Mouse (Mus musculus) urinary bladder, adult 18-20 months (tissue): ENCODE measurements at regions not wholly inside any gene's neighbourhood (a gene's known extent, or its start where the extent isn't known, plus 50 kb on each side); places are given as distances from the start of the nearest gene placed in this dataset.
"Not testable (repeated sequence)": the region's sequence is repeated elsewhere in the genome, so short reads cannot be mapped to it uniquely, and the experiment has no call there.

Experiments used
- DNase-seq, 2 experiments: peaks; one replicate each; pipeline ENCODE4 v3.0.0; 2022; ENCODE audit warnings: low spot score in 2 of 2, mixed read lengths in 2 of 2

DNA sequence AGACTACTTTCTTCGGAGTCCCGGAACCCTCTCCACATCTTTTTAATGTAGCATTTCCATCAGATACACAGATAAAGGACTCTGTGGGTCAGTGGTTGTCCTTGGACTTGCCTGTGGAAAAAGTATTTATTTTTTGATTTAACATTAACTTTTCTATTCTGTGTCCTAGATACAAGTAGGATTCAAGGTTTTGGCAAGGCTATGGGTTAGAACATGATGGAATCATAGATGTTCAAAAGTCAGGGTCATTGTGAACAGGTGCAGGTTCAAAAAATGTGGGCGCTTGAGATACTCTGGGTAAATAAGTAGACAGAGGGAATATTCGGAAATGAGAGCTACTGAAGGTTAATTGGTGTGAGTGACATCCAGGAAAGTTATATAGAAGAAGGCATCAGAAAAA is 347.7 kb downstream of the Cypt12 start:
- no peak for DNase-seq

DNA sequence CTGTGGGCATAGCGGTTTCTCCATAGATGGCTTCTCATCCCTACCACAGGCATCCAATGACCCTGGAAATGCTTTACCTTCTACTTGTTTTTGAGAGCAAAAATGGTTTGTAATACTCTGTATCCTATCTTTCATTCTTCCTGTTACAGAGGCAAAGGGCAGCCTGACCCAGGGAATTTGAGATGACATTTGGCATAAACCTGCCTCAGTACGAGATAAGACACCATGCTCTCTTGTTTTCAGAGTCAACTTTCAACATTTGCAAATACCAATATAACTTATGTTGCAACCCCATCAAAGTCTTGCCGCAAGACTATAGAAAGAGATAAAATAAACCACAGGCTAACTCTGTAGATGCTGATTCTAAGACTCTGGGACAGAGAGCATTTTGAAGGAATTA is 350.5 kb downstream of the Cypt12 start:
- DNase-seq = no peak

DNA sequence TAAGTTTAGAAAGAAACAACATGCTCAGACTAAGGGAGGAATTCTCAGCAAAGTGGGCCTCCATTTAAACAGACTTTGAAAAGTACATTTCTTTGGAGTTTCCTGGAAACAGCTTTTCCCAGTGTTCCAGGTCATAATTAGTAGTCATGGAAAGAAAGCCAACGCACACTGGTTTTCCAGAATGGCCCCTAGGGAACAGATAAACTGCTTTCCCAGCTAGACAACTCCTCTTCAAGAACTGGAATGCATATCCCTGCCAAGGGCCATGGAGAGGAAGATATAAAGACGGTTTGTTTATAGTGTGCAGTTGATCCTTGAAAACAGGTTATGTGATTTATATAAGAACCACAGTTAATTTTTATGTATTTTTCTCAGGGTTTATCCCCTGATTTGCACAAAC is 351.3 kb downstream of the Cypt12 start:
- DNase-seq = no peak

DNA sequence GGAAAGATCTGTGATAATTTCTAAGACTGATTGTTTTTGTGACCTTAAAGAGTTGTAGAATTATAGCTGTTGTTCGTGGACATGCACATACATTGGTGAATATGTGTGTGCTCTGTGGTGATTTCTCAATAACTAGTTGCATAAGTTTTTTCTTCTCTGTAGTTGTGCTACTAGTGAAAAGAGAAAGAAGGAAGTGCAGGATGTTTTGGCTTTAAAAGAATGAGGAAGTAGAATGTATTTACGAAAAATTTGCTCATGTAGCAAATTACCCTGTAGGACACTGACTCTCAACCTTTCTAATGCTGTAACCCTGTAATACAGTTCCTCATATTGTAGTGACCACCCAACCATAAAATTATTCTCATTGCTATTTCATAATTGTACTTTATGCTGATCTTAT is 371.2 kb downstream of the Cypt12 start:
- DNase-seq = no peak

DNA sequence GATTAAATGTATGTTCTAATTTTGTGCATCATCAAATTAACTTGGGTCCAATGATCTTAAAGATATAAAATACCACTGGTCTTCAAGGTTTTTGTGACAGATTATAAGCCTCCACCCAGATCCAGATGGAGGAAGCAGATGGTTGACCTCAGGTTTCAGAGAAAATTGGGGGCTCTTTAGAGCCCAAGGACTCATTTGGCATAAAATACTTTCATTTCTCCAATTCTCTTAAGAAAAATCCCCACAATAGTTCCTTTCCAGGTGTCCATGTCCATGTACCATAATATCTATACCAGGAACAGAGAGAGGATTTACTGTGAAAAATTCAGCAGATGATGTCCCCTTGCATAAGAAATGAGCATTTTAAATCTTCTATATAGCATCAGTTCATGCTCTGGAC is 385.0 kb downstream of the Cypt12 start:
- no peak for DNase-seq

DNA sequence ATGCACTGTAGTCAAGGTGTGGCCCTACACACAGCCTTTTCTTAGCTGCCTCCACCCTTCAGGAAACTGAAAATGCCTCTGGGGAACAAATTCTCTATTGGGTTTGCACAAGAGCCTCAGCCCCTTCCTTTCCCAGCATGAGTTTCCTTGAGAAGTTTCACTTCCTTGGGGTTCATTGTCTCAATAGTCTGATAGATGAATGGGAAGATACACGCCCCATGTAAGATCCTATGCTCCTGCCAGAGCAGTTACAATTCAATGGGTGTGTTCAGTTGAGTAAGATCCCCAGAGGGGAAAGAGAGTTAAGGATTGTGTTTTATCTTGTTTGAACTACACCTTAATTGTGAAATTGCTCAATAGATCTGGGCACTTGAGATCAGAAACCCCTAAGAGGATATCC is 391.0 kb downstream of the Cypt12 start:
- no peak for DNase-seq

DNA sequence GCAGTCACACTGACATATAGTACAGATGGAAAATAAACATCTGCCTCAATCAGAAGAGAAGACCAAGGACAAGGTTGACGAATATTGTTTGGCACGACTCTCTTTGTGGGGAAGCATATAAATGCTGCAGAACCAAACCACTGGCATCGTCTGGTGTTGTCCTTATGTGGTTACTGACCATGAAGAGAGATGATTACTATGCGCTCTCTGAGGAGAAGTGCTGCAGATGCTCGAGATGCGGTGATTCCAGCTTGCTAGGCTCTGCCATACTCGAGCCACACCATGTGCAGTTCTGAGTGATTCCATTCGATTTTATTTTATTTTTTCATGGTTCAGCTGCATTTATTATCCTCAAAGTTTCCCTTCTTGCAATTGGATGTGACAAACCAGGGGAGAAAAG is 393.5 kb downstream of the Cypt12 start:
- no peak for DNase-seq

DNA sequence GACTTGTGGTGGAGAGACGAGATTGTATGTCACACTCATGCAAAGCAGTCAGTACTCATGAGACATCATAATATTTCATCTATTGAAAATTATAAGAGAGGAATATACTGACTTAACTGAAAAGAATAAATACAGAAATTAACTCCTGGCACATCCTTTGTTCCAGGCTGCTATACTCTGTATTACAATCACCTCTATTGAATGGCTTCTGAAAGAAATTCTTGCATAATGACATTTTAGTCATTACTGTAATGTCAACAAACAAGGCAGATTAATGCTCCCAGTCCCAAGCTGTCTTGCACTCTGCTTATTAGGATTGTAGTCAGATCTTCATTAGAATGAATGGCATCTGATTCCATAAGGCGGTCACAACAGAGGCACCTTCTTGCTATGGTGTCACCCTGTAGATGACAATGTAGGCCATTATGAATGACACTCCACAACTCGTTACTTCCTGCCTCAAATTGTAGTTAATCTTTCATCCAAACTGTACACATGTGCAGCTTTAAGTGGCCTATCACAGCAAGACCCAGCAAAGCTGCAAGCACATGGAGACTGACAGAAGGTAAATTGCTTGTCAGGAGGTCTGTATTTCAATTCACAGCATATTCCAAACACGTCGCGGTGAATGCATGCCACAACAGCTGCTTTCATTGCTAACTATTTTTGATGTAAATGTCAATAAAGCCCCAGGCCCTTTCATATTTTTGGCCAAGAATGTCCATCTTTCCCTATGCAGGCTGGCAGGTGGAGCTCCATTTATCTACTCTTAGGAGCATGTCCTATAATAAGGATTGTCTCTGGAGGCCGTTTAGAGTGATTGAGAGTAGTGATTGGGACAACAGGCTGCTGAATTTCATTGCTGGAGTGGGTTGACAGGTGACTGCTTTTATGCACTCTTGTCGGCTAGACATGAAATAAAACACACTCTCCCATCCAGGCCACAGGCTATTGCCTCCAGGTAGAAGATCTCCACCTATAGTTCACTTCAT is 430.1 kb downstream of the Cypt12 start:
- no peak for DNase-seq

DNA sequence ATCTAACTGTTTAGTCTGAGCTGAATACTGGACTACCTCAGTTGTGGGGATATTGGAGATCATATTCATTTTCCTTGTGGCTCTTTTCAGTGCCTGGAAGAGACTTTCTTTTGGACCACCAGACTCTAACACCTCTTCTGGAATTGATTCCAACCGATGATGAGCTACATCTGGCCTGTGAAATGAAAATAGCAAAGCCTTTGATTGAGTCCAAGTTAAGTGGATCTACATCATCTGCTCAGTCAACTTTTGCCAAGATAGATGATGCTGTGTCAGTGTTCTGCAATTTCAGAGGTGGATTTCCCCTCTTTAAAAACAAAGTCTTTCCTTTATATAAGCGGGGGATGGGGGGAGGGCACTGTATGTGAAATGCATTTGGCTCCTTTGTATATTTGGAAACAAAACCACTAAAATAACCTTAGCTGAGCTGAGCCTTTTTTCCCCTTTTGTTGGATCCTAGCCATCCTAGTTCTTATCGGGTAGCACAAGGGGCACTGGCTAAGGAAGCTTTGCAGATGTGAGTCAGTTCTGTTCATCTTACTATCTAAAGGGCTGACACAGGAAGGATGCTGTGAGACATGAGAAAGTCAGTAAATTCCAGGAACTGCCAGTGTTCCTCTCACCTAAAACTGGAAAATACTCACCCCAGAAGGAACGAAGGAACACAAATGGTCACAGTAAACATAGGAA is 473.8 kb downstream of the Cypt12 start:
- DNase-seq = no peak

DNA sequence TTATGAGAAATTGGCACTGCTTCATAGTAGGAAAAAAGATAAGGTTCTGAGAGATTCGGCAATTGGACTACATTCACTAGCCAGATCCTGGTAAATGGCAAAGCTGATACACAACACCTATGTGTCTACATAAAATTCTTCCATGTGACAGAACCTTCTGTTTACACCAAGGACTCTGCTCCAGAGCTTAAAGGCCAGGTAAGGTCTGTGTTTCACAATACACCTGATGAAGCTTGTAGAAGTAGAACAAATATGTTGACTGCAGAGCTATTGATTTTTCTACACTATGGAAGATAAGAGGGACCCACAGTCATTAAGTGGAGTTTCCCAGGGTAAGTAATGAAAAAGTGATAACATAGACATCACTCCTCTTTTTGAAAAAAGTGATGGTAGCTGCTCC is 480.7 kb downstream of the Cypt12 start:
- no peak for DNase-seq

DNA sequence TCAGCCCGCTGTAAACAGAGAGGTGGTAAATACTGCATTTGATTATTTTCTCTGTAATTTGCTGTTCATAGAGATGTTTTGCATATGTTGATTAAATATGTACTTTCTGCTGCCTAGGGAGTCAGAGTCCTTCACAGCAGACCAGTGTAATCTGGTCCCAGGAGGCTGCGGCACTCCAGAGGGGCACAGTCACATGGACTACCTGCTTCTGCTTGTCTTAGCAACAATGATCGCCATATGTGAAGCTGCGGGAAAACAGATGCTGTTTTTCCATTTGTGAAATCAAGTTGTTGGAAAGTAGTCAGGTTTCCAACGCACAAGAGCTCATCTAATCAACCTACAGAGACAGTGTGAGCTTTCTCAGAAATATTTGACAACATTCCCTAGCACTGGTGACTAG is 490.6 kb downstream of the Cypt12 start:
- DNase-seq = no peak

DNA sequence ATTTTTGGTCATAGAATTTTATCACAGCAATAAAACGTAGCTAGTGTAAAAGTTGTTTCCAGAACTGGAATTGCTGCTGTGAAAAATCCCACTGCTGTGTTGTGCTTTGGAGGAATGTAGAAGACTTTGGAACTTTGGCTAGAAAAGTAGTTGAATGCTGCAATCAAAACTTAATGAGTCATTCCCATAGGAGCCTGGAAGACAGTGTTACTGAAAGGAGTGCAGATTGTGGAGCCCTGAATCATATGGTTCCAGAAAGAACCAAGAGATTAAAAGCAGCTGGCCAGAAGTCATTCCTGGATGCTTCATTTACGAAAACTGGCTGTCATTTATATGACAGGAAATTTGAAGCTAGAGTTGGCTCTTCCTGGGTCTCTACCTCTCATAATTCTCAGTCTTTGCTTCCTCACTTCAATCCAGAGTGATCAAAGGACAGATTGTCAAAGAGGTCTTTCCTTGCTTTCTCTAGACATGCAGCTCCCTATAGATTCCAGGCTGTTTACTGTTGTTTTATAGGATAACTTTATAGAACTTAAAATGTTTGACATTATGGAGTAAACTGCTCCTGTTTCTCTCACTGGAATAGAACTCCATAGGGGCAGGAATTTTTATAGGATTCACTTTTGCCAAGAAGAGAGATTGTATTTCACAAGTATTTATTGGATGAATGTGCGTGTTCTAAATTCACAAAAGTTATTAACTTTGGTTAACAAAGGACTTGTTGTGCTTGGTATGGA is 504.2 kb downstream of the Cypt12 start:
- no peak for DNase-seq

DNA sequence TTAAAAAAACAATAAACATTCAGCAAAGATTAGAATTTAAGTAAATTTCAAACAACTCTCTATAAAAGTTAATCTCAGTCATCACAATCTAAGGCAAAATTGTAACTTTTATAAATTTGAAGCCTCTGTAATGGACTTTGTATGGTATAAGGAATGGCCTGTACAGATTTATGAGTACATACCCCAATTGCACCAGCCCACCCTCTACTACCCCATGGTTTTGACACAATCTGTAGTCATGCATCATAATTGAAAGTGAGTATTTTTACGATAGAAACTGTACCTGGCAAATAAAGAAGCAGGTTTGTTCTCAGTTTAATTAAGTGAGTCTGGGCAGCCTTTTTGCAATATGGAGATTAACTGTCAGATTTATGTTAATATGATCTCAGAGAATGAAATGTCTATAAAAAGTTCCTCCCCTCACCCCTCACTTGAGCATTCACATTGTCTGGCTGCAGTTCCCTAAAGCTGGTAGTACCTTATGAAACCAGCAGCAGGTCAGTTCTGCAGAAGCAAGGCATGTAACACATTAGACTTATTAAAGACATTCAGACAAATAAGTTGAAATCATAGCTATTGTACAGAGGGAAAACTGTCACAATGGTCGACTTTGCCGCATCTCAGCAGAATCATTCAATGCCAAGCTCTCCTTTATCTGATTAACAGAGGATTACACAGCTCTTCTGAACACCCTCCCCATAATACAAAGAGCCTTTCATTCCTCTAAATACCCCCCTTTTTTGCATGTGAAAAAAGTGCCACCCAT is 505.2 kb downstream of the Cypt12 start:
- DNase-seq = no peak

DNA sequence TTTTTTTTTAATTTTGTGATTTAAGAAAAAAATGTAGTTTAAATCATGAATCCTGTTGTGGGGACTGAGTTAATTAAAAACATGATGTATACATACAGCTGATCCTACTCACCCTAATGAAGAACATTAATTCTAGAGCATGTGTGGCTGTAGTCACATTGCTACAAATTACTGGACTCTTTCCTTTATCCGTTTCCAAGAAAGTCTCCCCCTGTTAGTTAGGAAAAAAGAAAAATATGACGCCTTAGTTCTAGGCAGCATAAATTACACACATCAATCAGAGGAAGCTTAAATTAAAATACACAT is 505.7 kb downstream of the Cypt12 start:
- DNase-seq = no peak

DNA sequence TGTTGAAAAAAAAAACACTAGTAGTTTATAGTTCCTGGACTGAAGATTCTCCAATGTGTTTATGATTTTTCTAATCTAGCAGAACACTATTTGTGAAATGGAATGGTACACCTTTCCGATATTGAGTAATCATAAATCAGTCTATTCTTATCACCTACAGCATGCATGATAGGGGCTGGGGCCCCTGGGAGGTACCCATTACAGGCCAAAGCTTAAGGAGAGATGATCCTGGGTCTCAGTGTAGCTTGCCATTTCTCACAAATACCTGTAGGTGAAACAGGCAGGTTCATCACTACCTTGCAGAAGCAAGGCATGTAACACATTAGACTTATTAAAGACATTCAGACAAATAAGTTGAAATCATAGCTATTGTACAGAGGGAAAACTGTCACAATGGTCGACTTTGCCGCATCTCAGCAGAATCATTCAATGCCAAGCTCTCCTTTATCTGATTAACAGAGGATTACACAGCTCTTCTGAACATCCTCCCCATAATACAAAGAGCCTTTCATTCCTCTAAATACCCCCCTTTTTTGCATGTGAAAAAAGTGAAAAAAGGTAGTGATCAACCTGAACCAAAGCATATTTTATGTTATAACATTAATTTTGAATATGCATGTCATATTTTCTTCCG is 506.5 kb downstream of the Cypt12 start:
- DNase-seq = not testable (repeated sequence)

DNA sequence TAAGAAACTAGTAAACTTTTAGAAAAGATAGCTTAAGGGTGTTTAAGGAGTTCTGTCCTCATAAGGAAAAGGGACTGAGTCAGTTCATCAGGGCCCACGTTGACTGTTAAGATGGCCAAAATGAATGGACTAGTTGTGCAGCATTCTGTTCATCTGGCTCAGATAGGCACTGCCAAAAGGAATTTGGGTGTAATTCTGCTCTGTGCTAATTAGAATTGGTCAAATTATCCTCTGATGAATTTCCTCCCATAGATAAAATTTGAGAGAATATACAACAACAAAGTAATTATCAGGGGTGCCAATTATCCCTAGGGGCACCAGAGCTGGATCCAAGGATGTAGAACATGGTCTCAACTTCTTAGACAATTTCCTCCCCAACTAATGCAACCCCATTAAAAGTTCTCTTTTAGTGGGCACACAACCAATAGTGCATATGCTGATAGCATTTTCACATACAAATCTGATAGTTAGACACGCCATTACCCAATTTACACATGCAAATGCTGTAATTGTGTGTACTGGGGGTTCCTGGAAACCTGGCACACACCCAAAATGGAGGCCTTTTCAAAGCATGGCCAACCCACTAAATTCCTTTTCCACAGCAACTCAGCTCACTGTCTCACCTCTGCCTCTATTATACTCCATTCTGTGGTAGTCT is 508.0 kb downstream of the Cypt12 start:
- no peak for DNase-seq

DNA sequence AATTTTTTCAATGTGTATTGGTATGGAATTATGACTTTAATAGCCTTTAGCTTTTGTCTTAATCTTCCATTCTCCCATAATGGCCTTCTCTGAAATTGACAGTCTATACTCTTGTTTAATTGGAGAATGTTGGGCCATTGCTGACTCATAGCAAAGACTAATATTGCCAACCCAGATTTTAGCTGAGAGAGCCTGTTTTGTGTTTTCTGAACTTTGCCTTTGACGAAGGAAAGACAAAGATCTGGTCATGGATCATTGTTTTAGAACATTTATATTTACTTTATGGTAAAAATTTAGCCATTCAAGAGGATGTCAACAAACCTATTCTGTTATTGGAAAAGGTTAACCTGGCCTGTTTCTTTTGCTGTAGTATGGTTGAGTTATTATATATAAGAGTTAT is 512.1 kb downstream of the Cypt12 start:
- DNase-seq = no peak

DNA sequence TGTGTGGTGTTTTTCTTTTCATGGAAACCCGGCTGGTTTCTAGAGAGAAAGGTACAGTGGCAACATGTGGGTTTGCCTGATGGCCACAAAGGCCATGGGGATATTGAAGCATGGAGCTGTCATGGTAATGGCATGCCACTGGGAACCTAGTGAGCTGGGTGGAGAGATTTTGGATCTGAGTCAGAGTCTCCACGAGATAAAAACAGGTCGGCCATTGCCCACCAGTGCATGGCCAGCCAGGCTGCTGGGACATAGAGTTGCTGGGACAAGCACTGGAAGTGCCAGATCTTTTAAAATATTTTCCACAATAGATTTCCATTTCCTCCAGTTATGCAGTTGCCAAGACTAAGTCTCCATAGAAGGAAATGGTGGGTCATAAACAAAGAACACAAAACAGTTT is 523.6 kb downstream of the Cypt12 start:
- DNase-seq = no peak

DNA sequence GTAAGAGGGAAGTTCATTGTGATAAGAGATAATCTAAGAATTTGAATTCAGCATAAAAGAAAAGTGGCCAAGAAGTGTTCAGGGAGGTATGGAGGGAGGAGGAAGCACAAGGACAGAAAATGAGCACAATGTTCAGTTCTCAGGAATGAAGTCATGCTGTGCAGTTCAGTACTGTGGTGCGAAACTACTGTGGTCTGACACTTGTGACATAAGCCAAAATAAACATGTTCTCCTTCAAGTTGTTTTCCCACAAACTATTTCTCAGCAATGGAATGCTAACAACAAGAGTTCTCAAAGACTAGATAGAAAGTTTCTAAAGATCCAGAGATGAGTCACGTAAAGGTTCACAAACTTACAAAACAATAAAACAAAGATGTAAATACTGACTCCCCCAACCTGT is 531.3 kb downstream of the Cypt12 start:
- no peak for DNase-seq

DNA sequence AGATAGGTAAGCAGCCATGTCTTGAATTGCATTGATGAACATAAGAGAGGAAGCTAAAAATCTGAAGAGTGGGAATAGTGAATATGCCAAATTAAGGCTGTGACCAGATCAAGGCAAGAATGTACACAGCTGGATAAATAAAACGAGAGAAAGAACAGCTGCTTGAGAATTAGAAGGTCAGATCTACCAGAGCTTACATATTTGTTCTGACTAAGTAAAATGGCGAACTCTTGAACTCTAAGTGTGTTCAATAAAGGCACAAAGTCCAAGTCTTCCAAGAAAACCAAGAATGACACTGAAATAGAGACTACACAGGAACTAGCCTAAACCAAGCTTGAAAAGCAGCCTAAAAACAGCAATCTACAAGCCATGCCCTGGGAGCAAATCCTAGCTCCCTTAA is 533.8 kb downstream of the Cypt12 start:
- DNase-seq = no peak

DNA sequence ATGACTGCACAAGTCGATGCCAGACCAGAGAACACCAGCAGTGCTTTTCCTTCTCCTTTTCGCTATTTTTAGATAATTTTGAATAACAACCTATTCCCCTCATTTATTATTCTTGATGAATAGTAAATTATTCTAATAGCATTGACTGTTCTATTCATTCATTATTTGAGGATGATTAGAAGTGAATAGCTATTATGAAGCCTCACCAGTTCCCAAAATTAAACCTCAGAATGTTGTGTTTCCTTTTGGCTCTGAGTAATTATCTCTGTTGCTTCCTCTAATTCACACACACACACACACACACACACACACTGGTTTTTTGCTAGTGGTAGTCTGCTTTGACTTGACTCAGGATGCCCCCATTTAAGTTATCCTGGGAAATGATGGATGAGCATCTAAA is 540.7 kb downstream of the Cypt12 start:
- no peak for DNase-seq
